Mouse (Mus musculus) adrenal gland, postnatal 14 days (tissue): Measurements from ENCODE around the gene Hcst. TPM values are rescaled to one million over a fixed set of nuclear protein-coding genes. Genes with fewer than 3 reads are reported as not detected.
A peak's percentile ranks its signal among the peaks of the same experiment; 100 is the strongest.

Source experiments
- DNase-seq: peaks from one replicate; pipeline ENCODE4 v3.0.0; 2021; ENCODE audit warnings: mixed read lengths
- total RNA-seq: library from RNA; stranded (reverse); gene quantifications from 2 replicates; pipeline ENCODE4 v1.2.3, GENCODE M21; 2021

Gene Hcst
- total RNA-seq, 1 experiment from 2014 or later: not detected

- peak; percentile 88 for DNase-seq
Measured at GRCm38 (mm10) chr7:30434238-30434637, 14.6 kb upstream of the Hcst start.

GRCm38 (mm10) chr7:30431793-30432192, 12.1 kb upstream of the Hcst start:
- DNase-seq: peak; percentile 84

- DNase-seq: no peak
Measured at GRCm38 (mm10) chr7:30430191-30430590, 10.5 kb upstream of the Hcst start.

- no peak for DNase-seq
Measured at GRCm38 (mm10) chr7:30429327-30429726, 9.7 kb upstream of the Hcst start.

GRCm38 (mm10) chr7:30423071-30423641, 3.5 kb upstream of the Hcst start:
- DNase-seq: peak; percentile 32

- peak; percentile 25 for DNase-seq
Measured at GRCm38 (mm10) chr7:30422560-30422959, 2.9 kb upstream of the Hcst start.

GRCm38 (mm10) chr7:30421890-30422435, 2.3 kb upstream of the Hcst start:
- peak; percentile 94 for DNase-seq

GRCm38 (mm10) chr7:30421175-30421889, 1.7 kb upstream of the Hcst start, which contains the start of gene Nfkbid:
TSS of gene Nfkbid (plus strand) at chr7:30421732.
- DNase-seq: peak; percentile 89

- no peak for DNase-seq
Measured at GRCm38 (mm10) chr7:30420673-30421072, 1.0 kb upstream of the Hcst start.

- no peak for DNase-seq
Measured at GRCm38 (mm10) chr7:30417856-30418255, 1.8 kb downstream of the Hcst start.

- DNase-seq: no peak
Measured at GRCm38 (mm10) chr7:30413596-30413995, 6.1 kb downstream of the Hcst start, which contains the start of gene Tyrobp. TSS of gene Tyrobp (plus strand) at chr7:30413760.

GRCm38 (mm10) chr7:30412735-30413147, 6.9 kb downstream of the Hcst start:
- DNase-seq: no peak

GRCm38 (mm10) chr7:30411023-30411422, 8.6 kb downstream of the Hcst start:
- DNase-seq: no peak

- DNase-seq: no peak
Measured at GRCm38 (mm10) chr7:30409789-30410188, 9.9 kb downstream of the Hcst start.

- no peak for DNase-seq
Measured at GRCm38 (mm10) chr7:30408639-30409038, 11.0 kb downstream of the Hcst start.

- no peak for DNase-seq
Measured at GRCm38 (mm10) chr7:30402343-30402742, 17.3 kb downstream of the Hcst start.

- DNase-seq: no peak
Measured at GRCm38 (mm10) chr7:30399671-30400070, 20.0 kb downstream of the Hcst start.

- DNase-seq: no peak
Measured at GRCm38 (mm10) chr7:30394871-30395270, 24.8 kb downstream of the Hcst start.

- DNase-seq: peak; percentile 59
Measured at GRCm38 (mm10) chr7:30394379-30394778, 25.3 kb downstream of the Hcst start.

- DNase-seq: no peak
Measured at GRCm38 (mm10) chr7:30393631-30394030, 26.0 kb downstream of the Hcst start.

GRCm38 (mm10) chr7:30392746-30393520, 26.7 kb downstream of the Hcst start:
- DNase-seq: peak; percentile 33

- no peak for DNase-seq
Measured at GRCm38 (mm10) chr7:30384106-30384505, 35.5 kb downstream of the Hcst start.

GRCm38 (mm10) chr7:30380061-30380460, 39.6 kb downstream of the Hcst start:
- DNase-seq: no peak
